Mouse (Mus musculus) gonadal fat pad, adult 2 months (tissue): ENCODE measurements around the gene Cfap61. TPM values are rescaled to one million over a fixed set of nuclear protein-coding genes. Genes with fewer than 3 reads are reported as not detected.

Source experiments
- DNase-seq: peaks from one replicate; pipeline ENCODE4 v3.0.0-alpha.2; 2012; ENCODE audit warnings: low read depth
- polyA plus RNA-seq: library from polyadenylated mRNA; depleted of rRNA; stranded (reverse); fragments of >200 nt; gene quantifications from 2 replicates; pipeline ENCODE4 v1.2.3, GENCODE M21; 2012

Cfap61 gene
- polyA plus RNA-seq, 1 experiment, result 0.85 TPM

GRCm38 (mm10) chr2:146083326-146083871, 148.8 kb downstream of the Cfap61 start:
- DNase-seq, result no peak

GRCm38 (mm10) chr2:146087411-146087810, 152.8 kb downstream of the Cfap61 start:
- no peak for DNase-seq

- DNase-seq, result no peak
Measured at GRCm38 (mm10) chr2:146089157-146089692, 154.6 kb downstream of the Cfap61 start.

GRCm38 (mm10) chr2:146097532-146097931, 162.9 kb downstream of the Cfap61 start:
- DNase-seq, result no peak

- DNase-seq, result no peak
Measured at GRCm38 (mm10) chr2:146098853-146099717, 164.5 kb downstream of the Cfap61 start.

GRCm38 (mm10) chr2:146099838-146100237, 165.3 kb downstream of the Cfap61 start:
- DNase-seq, result no peak

GRCm38 (mm10) chr2:146100489-146101060, 166.0 kb downstream of the Cfap61 start:
- DNase-seq, result no peak

- no peak for DNase-seq
Measured at GRCm38 (mm10) chr2:146102600-146102999, 168.0 kb downstream of the Cfap61 start.

- no peak for DNase-seq
Measured at GRCm38 (mm10) chr2:146105341-146105740, 170.8 kb downstream of the Cfap61 start.

- no peak for DNase-seq
Measured at GRCm38 (mm10) chr2:146107980-146108379, 173.4 kb downstream of the Cfap61 start.

GRCm38 (mm10) chr2:146109921-146110320, 175.3 kb downstream of the Cfap61 start:
- no peak for DNase-seq

GRCm38 (mm10) chr2:146116282-146116681, 181.7 kb downstream of the Cfap61 start:
- DNase-seq, result no peak

GRCm38 (mm10) chr2:146116726-146117125, 182.1 kb downstream of the Cfap61 start:
- no peak for DNase-seq

- DNase-seq, result no peak
Measured at GRCm38 (mm10) chr2:146117191-146117914, 182.8 kb downstream of the Cfap61 start.

- DNase-seq, result no peak
Measured at GRCm38 (mm10) chr2:146117915-146118403, 183.4 kb downstream of the Cfap61 start.

GRCm38 (mm10) chr2:146121551-146121950, 187.0 kb downstream of the Cfap61 start:
- no peak for DNase-seq

GRCm38 (mm10) chr2:146125129-146125528, 190.5 kb downstream of the Cfap61 start:
- DNase-seq, result no peak

- no peak for DNase-seq
Measured at GRCm38 (mm10) chr2:146128622-146129021, 194.0 kb downstream of the Cfap61 start.

GRCm38 (mm10) chr2:146130514-146130913, 195.9 kb downstream of the Cfap61 start:
- no peak for DNase-seq

GRCm38 (mm10) chr2:146134275-146134674, 199.7 kb downstream of the Cfap61 start:
- no peak for DNase-seq

- no peak for DNase-seq
Measured at GRCm38 (mm10) chr2:146140711-146141110, 206.1 kb downstream of the Cfap61 start.

- no peak for DNase-seq
Measured at GRCm38 (mm10) chr2:146147306-146147705, 212.7 kb downstream of the Cfap61 start.
